Comparison of ENCODE assay signal across 10 mouse cellular contexts in genomic region chr10:80154384-80154783, GRCm38 (mm10). TPM values are rescaled to one million over a fixed set of nuclear protein-coding genes. Genes with fewer than 3 reads are reported as not detected.
DNase-seq lines count a peak whose midpoint lies in the region; ATAC-seq and TF ChIP-seq lines count a peak whose summit lies in the region.
"Had no signal": no experiment of that assay in that cellular context is flagged by ENCODE, and none has a peak within 500 bp of the region (broad histone marks: within the 10 kb centered on the region; RNA-seq: fewer than 3 reads in every experiment).

No protein-coding gene starts in this region.

- no peaks in the 10 kb centered on the region for H3K27me3 ChIP-seq in forebrain, embryonic 12.5 days
- H3K27me3 ChIP-seq in forebrain, embryonic 11.5 days (ENCODE audit: control insufficient read depth, insufficient read depth, low read length): no peaks in the 10 kb centered on the region
- no peaks in the 10 kb centered on the region for H3K27me3 ChIP-seq in lung, embryonic 15.5 days
- H3K27me3 ChIP-seq in limb, embryonic 13.5 days: no peaks in the 10 kb centered on the region
- H3K27me3 ChIP-seq in stomach, embryonic 16.5 days (ENCODE audit: control insufficient read depth, insufficient read depth, low read length): no peaks in the 10 kb centered on the region
- H3K27me3 ChIP-seq: Patski had no signal

- H3K4me3 ChIP-seq in forebrain, embryonic 12.5 days (replicated peaks): peak overlapping the region; percentile 97
- H3K4me3 ChIP-seq in forebrain, embryonic 11.5 days (ENCODE audit: low read depth, low read length): no peak overlapping the region
- H3K4me3 ChIP-seq in lung, embryonic 15.5 days: no peak overlapping the region
- H3K4me3 ChIP-seq in lung, adult 2 months (replicated peaks; ENCODE audit: extremely low read depth, low read depth, low read length): no peak overlapping the region
- H3K4me3 ChIP-seq in limb, embryonic 13.5 days: 0 out of 2 replicates have a peak overlapping the region, but pooled peaks have one; percentile 98
- H3K4me3 ChIP-seq in stomach, embryonic 16.5 days (replicated peaks; ENCODE audit: low read length): no peak overlapping the region

- WGBS in forebrain, embryonic 12.5 days: 87% methylated on average over 7 of the region's 7 CpGs
- WGBS in forebrain, embryonic 11.5 days: 89% methylated on average over 7 of the region's 7 CpGs
- 87% methylated on average over 7 of the region's 7 CpGs for WGBS in lung, embryonic 15.5 days
- 76% methylated on average over 7 of the region's 7 CpGs for WGBS in lung, adult 2 months
- WGBS in limb, embryonic 13.5 days: 87% methylated on average over 7 of the region's 7 CpGs
- WGBS in stomach, embryonic 16.5 days: 80% methylated on average over 7 of the region's 7 CpGs

- peak overlapping the region; percentile 100; the same call in 1 of the 2 replicates for H3K9ac ChIP-seq in forebrain, embryonic 12.5 days
- H3K9ac ChIP-seq in forebrain, embryonic 11.5 days (ENCODE audit: low read length): no peak overlapping the region
- H3K9ac ChIP-seq in lung, embryonic 15.5 days: no peak overlapping the region
- peak overlapping the region; percentile 1 for H3K9ac ChIP-seq in limb, embryonic 13.5 days
- peak overlapping the region; percentile 32; the same call in 1 of the 2 replicates for H3K9ac ChIP-seq in stomach, embryonic 16.5 days (ENCODE audit: low read length)

- no peak for TF ChIP-seq POLR2A in lung, adult 2 months (IDR thresholded peaks at IDR 0.05; ENCODE audit: borderline replicate concordance, extremely low read depth, low read depth, low read length)

- TF ChIP-seq CTCF in lung, adult 2 months (IDR thresholded peaks at IDR 0.05; ENCODE audit: insufficient read depth, low read length): no peak

- peaks cover 78% of the 10 kb centered on the region for H3K4me1 ChIP-seq in forebrain, embryonic 12.5 days
- peaks cover 59% of the 10 kb centered on the region for H3K4me1 ChIP-seq in forebrain, embryonic 11.5 days (replicated peaks; ENCODE audit: control insufficient read depth, insufficient read depth, low read length)
- peaks cover 76% of the 10 kb centered on the region for H3K4me1 ChIP-seq in lung, embryonic 15.5 days
- peaks cover 37% of the 10 kb centered on the region for H3K4me1 ChIP-seq in lung, adult 2 months (ENCODE audit: control insufficient read depth, insufficient read depth, low read length)
- peaks cover 80% of the 10 kb centered on the region for H3K4me1 ChIP-seq in limb, embryonic 13.5 days
- peaks cover 70% of the 10 kb centered on the region for H3K4me1 ChIP-seq in stomach, embryonic 16.5 days (ENCODE audit: control insufficient read depth, insufficient read depth, low read length)

- ATAC-seq in forebrain, embryonic 12.5 days (ENCODE audit: low FRiP score): no peak
- ATAC-seq in forebrain, embryonic 11.5 days (replicated peaks; ENCODE audit: low FRiP score): no peak
- no peak for ATAC-seq in lung, embryonic 15.5 days (ENCODE audit: borderline replicate concordance, extremely low read depth, low FRiP score, low TSS enrichment)
- no peak for ATAC-seq in limb, embryonic 13.5 days (ENCODE audit: low FRiP score, low read depth)
- no peak for ATAC-seq in stomach, embryonic 16.5 days (ENCODE audit: insufficient read depth, low FRiP score)
- ATAC-seq: Patski had no signal

- no peak overlapping the region; the same call in 1 of the 2 replicates for H3K4me2 ChIP-seq in forebrain, embryonic 12.5 days
- no peak overlapping the region for H3K4me2 ChIP-seq in forebrain, embryonic 11.5 days (ENCODE audit: low read depth, low read length, severe bottlenecking)
- no peak overlapping the region for H3K4me2 ChIP-seq in lung, embryonic 15.5 days
- H3K4me2 ChIP-seq in limb, embryonic 13.5 days (replicated peaks): peak overlapping the region; percentile 93; the same call in 1 of the 2 replicates
- H3K4me2 ChIP-seq in stomach, embryonic 16.5 days (ENCODE audit: low read depth, low read length): no peak overlapping the region

- H3K36me3 ChIP-seq in forebrain, embryonic 12.5 days (replicated peaks): peaks cover 73% of the 10 kb centered on the region
- H3K36me3 ChIP-seq in forebrain, embryonic 11.5 days (ENCODE audit: control insufficient read depth, insufficient read depth, low read length): peaks cover 50% of the 10 kb centered on the region
- H3K36me3 ChIP-seq in lung, embryonic 15.5 days: peaks cover 55% of the 10 kb centered on the region
- peaks cover 72% of the 10 kb centered on the region for H3K36me3 ChIP-seq in limb, embryonic 13.5 days
- peaks cover 39% of the 10 kb centered on the region for H3K36me3 ChIP-seq in stomach, embryonic 16.5 days (ENCODE audit: control insufficient read depth, insufficient read depth, low read length)

- H3K27ac ChIP-seq in forebrain, embryonic 12.5 days: 0 out of 2 replicates have a peak overlapping the region, but pooled peaks have one; percentile 6
- no peak overlapping the region for H3K27ac ChIP-seq in forebrain, embryonic 11.5 days (ENCODE audit: low read depth, low read length)
- H3K27ac ChIP-seq in lung, embryonic 15.5 days: 0 out of 2 replicates have a peak overlapping the region, but pooled peaks have one; percentile 1
- H3K27ac ChIP-seq in limb, embryonic 13.5 days: no peak overlapping the region
- no peak overlapping the region for H3K27ac ChIP-seq in stomach, embryonic 16.5 days (ENCODE audit: low read length)

- no peaks in the 10 kb centered on the region for H3K9me3 ChIP-seq in forebrain, embryonic 12.5 days
- H3K9me3 ChIP-seq in forebrain, embryonic 11.5 days (ENCODE audit: control insufficient read depth, low read length): no peaks in the 10 kb centered on the region
- no peaks in the 10 kb centered on the region for H3K9me3 ChIP-seq in lung, embryonic 15.5 days
- no peaks in the 10 kb centered on the region for H3K9me3 ChIP-seq in limb, embryonic 13.5 days
- H3K9me3 ChIP-seq in stomach, embryonic 16.5 days (replicated peaks; ENCODE audit: control insufficient read depth, low read length): no peaks in the 10 kb centered on the region

- no peak for DNase-seq in forebrain, embryonic 11.5 days (ENCODE audit: low spot score)
- DNase-seq in lung, adult 2 months: no peak
- no peak for DNase-seq in c-Kit-positive CD71-positive TER-119-positive erythroid progenitor cells, embryonic 14.5 days (ENCODE audit: low spot score)
- no peak for DNase-seq in retina, embryonic 14.5 days (ENCODE audit: low spot score)
- DNase-seq: lung, embryonic 14.5 days had no signal

RNA-seq across cellular contexts. Expression of gene Midn, which starts 6.3 kb away (rescaled TPM):
- polyA plus RNA-seq in forebrain, embryonic 12.5 days (2016; fragmentation: Nextera tagmentation; extraction: Ambion mirVana): 45.0 and 50.3 TPM in 2 replicates
- 58.3 and 66.4 TPM in 2 replicates for polyA plus RNA-seq in forebrain, embryonic 11.5 days (2014; fragmentation: Nextera tagmentation; extraction: Ambion mirVana)
- 17.5 and 18.6 TPM in 2 replicates for polyA plus RNA-seq in lung, embryonic 15.5 days (2015; fragmentation: Nextera tagmentation; extraction: Ambion mirVana)
- 110 and 150 TPM in 2 replicates for polyA plus RNA-seq in lung, adult 2 months (2012; rRNA removed)
- 22.9 and 23.2 TPM in 2 replicates for polyA plus RNA-seq in limb, embryonic 13.5 days (2015; fragmentation: Nextera tagmentation; extraction: Ambion mirVana)
- polyA plus RNA-seq in stomach, embryonic 16.5 days (2015; fragmentation: Nextera tagmentation; extraction: Ambion mirVana): 7.8 and 9.8 TPM in 2 replicates

RNA-seq across cellular contexts. Expression of gene Cirbp, which starts 11.4 kb away (rescaled TPM):
- polyA plus RNA-seq in forebrain, embryonic 12.5 days (2016; fragmentation: Nextera tagmentation; extraction: Ambion mirVana): 224 and 240 TPM in 2 replicates
- 82.0 and 83.4 TPM in 2 replicates for polyA plus RNA-seq in forebrain, embryonic 11.5 days (2014; fragmentation: Nextera tagmentation; extraction: Ambion mirVana)
- 94.6 and 95.1 TPM in 2 replicates for polyA plus RNA-seq in lung, embryonic 15.5 days (2015; fragmentation: Nextera tagmentation; extraction: Ambion mirVana)
- 162 and 200 TPM in 2 replicates for polyA plus RNA-seq in lung, adult 2 months (2012; rRNA removed)
- 149 and 194 TPM in 2 replicates for polyA plus RNA-seq in limb, embryonic 13.5 days (2015; fragmentation: Nextera tagmentation; extraction: Ambion mirVana)
- 69.8 and 80.8 TPM in 2 replicates for polyA plus RNA-seq in stomach, embryonic 16.5 days (2015; fragmentation: Nextera tagmentation; extraction: Ambion mirVana)

RNA-seq across cellular contexts. Expression of gene Cbarp, which starts 13.7 kb away (rescaled TPM):
- polyA plus RNA-seq in forebrain, embryonic 12.5 days (2016; fragmentation: Nextera tagmentation; extraction: Ambion mirVana): 13.2 and 13.8 TPM in 2 replicates
- 10.4 and 15.0 TPM in 2 replicates for polyA plus RNA-seq in forebrain, embryonic 11.5 days (2014; fragmentation: Nextera tagmentation; extraction: Ambion mirVana)
- 3.9 and 5.0 TPM in 2 replicates for polyA plus RNA-seq in lung, embryonic 15.5 days (2015; fragmentation: Nextera tagmentation; extraction: Ambion mirVana)
- polyA plus RNA-seq in lung, adult 2 months (2012; rRNA removed): 29.9 and 31.5 TPM in 2 replicates
- polyA plus RNA-seq in limb, embryonic 13.5 days (2015; fragmentation: Nextera tagmentation; extraction: Ambion mirVana): 7.4 and 8.1 TPM in 2 replicates
- 3.1 and 3.9 TPM in 2 replicates for polyA plus RNA-seq in stomach, embryonic 16.5 days (2015; fragmentation: Nextera tagmentation; extraction: Ambion mirVana)

RNA-seq across cellular contexts. Expression of gene Atp5d, which starts 16.0 kb away (rescaled TPM):
- 405 and 428 TPM in 2 replicates for polyA plus RNA-seq in forebrain, embryonic 12.5 days (2016; fragmentation: Nextera tagmentation; extraction: Ambion mirVana)
- polyA plus RNA-seq in forebrain, embryonic 11.5 days (2014; fragmentation: Nextera tagmentation; extraction: Ambion mirVana): 401 and 414 TPM in 2 replicates
- 521 and 541 TPM in 2 replicates for polyA plus RNA-seq in lung, embryonic 15.5 days (2015; fragmentation: Nextera tagmentation; extraction: Ambion mirVana)
- 709 and 1,054 TPM in 2 replicates for polyA plus RNA-seq in lung, adult 2 months (2012; rRNA removed)
- 456 and 475 TPM in 2 replicates for polyA plus RNA-seq in limb, embryonic 13.5 days (2015; fragmentation: Nextera tagmentation; extraction: Ambion mirVana)
- polyA plus RNA-seq in stomach, embryonic 16.5 days (2015; fragmentation: Nextera tagmentation; extraction: Ambion mirVana): 536 and 594 TPM in 2 replicates

RNA-seq across cellular contexts. Expression of gene 1600002K03Rik, which starts 18.4 kb away (rescaled TPM):
- 11.1 and 11.6 TPM in 2 replicates for polyA plus RNA-seq in forebrain, embryonic 12.5 days (2016; fragmentation: Nextera tagmentation; extraction: Ambion mirVana)
- 6.4 and 8.3 TPM in 2 replicates for polyA plus RNA-seq in forebrain, embryonic 11.5 days (2014; fragmentation: Nextera tagmentation; extraction: Ambion mirVana)
- polyA plus RNA-seq in lung, embryonic 15.5 days (2015; fragmentation: Nextera tagmentation; extraction: Ambion mirVana): 11.6 and 14.7 TPM in 2 replicates
- 11.2 and 14.0 TPM in 2 replicates for polyA plus RNA-seq in lung, adult 2 months (2012; rRNA removed)
- polyA plus RNA-seq in limb, embryonic 13.5 days (2015; fragmentation: Nextera tagmentation; extraction: Ambion mirVana): 9.7 and 11.0 TPM in 2 replicates
- 16.4 and 16.6 TPM in 2 replicates for polyA plus RNA-seq in stomach, embryonic 16.5 days (2015; fragmentation: Nextera tagmentation; extraction: Ambion mirVana)

Comparison
In these comparisons a context has a peak if more than half of its experiments do, and no peak if none do; other contexts are left out.
1. H3K27ac ChIP-seq: peak in forebrain, embryonic 12.5 days (single experiment) and lung, embryonic 15.5 days (single experiment); none in forebrain, embryonic 11.5 days (single experiment), limb, embryonic 13.5 days (single experiment) and stomach, embryonic 16.5 days (single experiment).
2. H3K4me3 ChIP-seq: peak in forebrain, embryonic 12.5 days (single experiment) and limb, embryonic 13.5 days (single experiment); none in forebrain, embryonic 11.5 days (single experiment), lung, embryonic 15.5 days (single experiment), lung, adult 2 months (single experiment) and stomach, embryonic 16.5 days (single experiment).
3. H3K9ac ChIP-seq: peak in forebrain, embryonic 12.5 days (single experiment), limb, embryonic 13.5 days (single experiment) and stomach, embryonic 16.5 days (single experiment); none in forebrain, embryonic 11.5 days (single experiment) and lung, embryonic 15.5 days (single experiment).